Mouse (Mus musculus) CD4-positive, CD25-positive, alpha-beta regulatory T cell, adult 2 months (primary cell): ENCODE results near the gene Apol7a.
A peak's percentile ranks its signal among the peaks of the same experiment; 100 is the strongest.
"Not testable (repeated sequence)": the region's sequence is repeated elsewhere in the genome, so short reads cannot be mapped to it uniquely, and the experiment has no call there.

Experiments
- DNase-seq: peaks from one replicate; pipeline ENCODE4 v3.0.0-alpha.2; 2012; ENCODE audit warnings: low read depth, low spot score

The Apol7a gene

GRCm38 (mm10) chr15:77399027-77399426 is at the start of gene Apol7a:
TSS of gene Apol7a (minus strand) at chr15:77399110.
- DNase-seq, result peak; percentile 27

- DNase-seq, result not testable (repeated sequence)
Measured at GRCm38 (mm10) chr15:77447392-77447791, 48.5 kb upstream of the Apol7a start, which contains the start of gene Apol7b. TSS of gene Apol7b (minus strand) at chr15:77447492.

GRCm38 (mm10) chr15:77445668-77446067 is 46.8 kb upstream of the Apol7a start:
- not testable (repeated sequence) for DNase-seq

- not testable (repeated sequence) for DNase-seq
Measured at GRCm38 (mm10) chr15:77444746-77445145, 45.8 kb upstream of the Apol7a start.

- DNase-seq, result not testable (repeated sequence)
Measured at GRCm38 (mm10) chr15:77428690-77429448, 30.0 kb upstream of the Apol7a start.

GRCm38 (mm10) chr15:77422925-77423324 is 24.0 kb upstream of the Apol7a start:
- DNase-seq, result not testable (repeated sequence)

- not testable (repeated sequence) for DNase-seq
Measured at GRCm38 (mm10) chr15:77419657-77420056, 20.7 kb upstream of the Apol7a start.

GRCm38 (mm10) chr15:77416655-77417333 is 17.9 kb upstream of the Apol7a start:
- DNase-seq, result not testable (repeated sequence)

GRCm38 (mm10) chr15:77415653-77416052 is 16.7 kb upstream of the Apol7a start:
- not testable (repeated sequence) for DNase-seq

GRCm38 (mm10) chr15:77412695-77413094 is 13.8 kb upstream of the Apol7a start:
- DNase-seq, result not testable (repeated sequence)

GRCm38 (mm10) chr15:77411035-77411434 is 12.1 kb upstream of the Apol7a start, which contains the start of gene Apol9a:
TSS of gene Apol9a (minus strand) at chr15:77411135.
- not testable (repeated sequence) for DNase-seq

- peak; percentile 76 for DNase-seq
Measured at GRCm38 (mm10) chr15:77406370-77406769, 7.5 kb upstream of the Apol7a start.

- DNase-seq, result not testable (repeated sequence)
Measured at GRCm38 (mm10) chr15:77397450-77398132, 1.3 kb downstream of the Apol7a start.

- not testable (repeated sequence) for DNase-seq
Measured at GRCm38 (mm10) chr15:77393832-77394231, 5.1 kb downstream of the Apol7a start.

GRCm38 (mm10) chr15:77387462-77387861 is 11.4 kb downstream of the Apol7a start:
- DNase-seq, result no peak

GRCm38 (mm10) chr15:77384340-77385030 is 14.4 kb downstream of the Apol7a start:
- DNase-seq, result no peak

GRCm38 (mm10) chr15:77382880-77383279 is 16.0 kb downstream of the Apol7a start:
- no peak for DNase-seq

- no peak for DNase-seq
Measured at GRCm38 (mm10) chr15:77382271-77382850, 16.5 kb downstream of the Apol7a start.

GRCm38 (mm10) chr15:77381481-77381880 is 17.4 kb downstream of the Apol7a start:
- no peak for DNase-seq

- no peak for DNase-seq
Measured at GRCm38 (mm10) chr15:77379921-77380320, 19.0 kb downstream of the Apol7a start.

- DNase-seq, result no peak
Measured at GRCm38 (mm10) chr15:77377419-77377818, 21.5 kb downstream of the Apol7a start.
